Mouse (Mus musculus) CD8-positive naive resting alpha-beta T cell, adult 57 days (primary cell): ENCODE measurements around the gene Elmod2. TPM values are rescaled to one million over a fixed set of nuclear protein-coding genes. Genes with fewer than 3 reads are reported as not detected.

Experiments used
- total RNA-seq: library from RNA; stranded (reverse); gene quantifications from one replicate; pipeline ENCODE4 v1.2.4, GENCODE M21; 2023

The Elmod2 gene
- 11.5 TPM for total RNA-seq

DNA sequence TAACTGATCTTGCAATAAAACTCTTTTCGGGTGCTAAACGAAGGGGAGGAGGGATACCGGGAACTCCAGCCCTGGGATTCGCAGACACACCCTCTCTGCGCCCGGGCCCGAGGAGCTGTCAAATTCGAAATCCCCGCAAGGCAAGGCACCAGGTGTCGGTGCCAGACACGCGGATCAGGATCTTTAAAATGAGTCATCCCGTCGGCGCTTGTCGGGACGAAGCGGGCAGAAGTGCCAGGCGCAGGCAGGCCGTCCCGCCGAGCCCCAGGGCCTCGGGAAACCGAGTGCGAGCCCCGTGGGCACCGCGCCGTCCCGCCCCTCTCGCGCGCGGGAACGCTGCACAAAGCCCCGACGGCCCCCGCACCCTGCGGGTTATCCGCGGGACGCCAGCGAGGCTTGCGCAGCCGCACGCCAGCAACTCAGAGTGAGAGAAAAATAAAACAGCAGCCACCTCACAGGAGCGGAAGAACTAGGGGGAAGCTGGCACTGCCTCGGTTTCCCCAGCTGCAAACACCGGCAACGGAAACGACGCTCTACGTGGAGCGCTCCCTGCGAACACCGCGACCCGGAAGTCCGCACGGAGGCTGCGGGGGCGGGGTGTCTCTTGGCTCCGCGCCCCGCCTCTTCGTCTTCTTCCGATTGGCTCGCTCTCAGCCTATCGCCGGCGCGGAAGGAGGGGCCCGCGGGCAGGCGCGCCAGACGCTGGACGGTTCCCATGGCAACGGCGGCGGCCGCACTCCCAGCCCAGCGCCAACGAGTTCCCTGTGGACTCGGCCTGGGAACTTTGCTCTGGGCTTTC lies at the start of gene Elmod2:
Gene Elmod2 (minus strand): TSS at position 588 of the 799 bp plus-strand sequence.

DNA sequence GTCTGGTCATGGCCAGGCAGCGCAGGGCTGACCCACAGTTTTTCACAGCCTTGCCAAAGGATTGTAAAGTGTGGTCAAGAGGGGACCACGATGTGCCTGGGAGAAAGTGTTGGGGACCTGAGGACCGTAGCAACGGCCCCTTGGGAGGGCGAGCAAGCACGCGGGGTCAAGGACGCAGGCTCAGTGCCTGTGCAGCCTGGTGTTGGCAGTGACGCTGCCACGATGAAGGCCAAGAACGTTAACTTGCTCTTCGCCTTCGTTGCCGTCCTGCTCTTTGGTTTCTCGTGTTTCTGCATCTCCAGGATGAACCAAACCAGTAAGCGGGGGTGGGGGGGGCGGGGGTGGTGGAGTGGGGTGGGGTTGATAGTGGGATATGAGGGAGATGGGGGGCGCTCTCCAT lies 16.0 kb upstream of the Elmod2 start, which contains the start of gene Mgat4d:
Gene Mgat4d (plus strand): TSS at position 209 of the 400 bp plus-strand sequence.

DNA sequence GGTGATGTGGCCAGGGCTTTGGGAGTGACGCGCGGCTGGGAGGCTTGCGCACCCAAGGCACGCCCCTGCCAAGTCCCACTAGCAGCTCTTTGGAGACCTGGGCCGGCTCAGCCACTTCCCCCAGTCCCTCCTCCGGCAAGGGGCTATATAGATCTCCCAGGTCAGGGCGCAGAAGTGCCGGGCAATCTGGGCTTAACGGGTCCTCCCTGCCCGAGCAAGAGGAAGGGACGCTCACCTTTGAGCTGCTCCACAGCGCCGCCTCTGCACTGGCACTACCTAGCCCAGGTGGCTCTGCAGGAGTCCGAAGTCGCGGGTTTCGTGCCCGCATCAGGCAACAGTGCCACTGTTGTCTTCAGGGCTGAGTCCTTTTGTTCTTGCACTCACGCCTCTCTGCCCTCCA lies 42.1 kb downstream of the Elmod2 start, which contains the start of gene Ucp1:
Gene Ucp1 (plus strand): TSS at position 177 of the 400 bp plus-strand sequence.

Other genes with a start within 250 kb of the Elmod2 start
- 2.0 TPM for gene Tbc1d9, start 167.1 kb downstream of the Elmod2 start, total RNA-seq
- gene Gm10645, start 166.3 kb downstream of the Elmod2 start, total RNA-seq = not detected
- not detected for gene Ucp1, start 42.1 kb downstream of the Elmod2 start, total RNA-seq
- not detected for gene Mgat4d, start 16.0 kb upstream of the Elmod2 start, total RNA-seq
- not detected for gene Clgn, start 57.4 kb upstream of the Elmod2 start, total RNA-seq
- 24.3 TPM for gene Scoc, start 125.9 kb upstream of the Elmod2 start, total RNA-seq
- gene Olfr370, start 203.3 kb upstream of the Elmod2 start, total RNA-seq = not detected
- 72.2 TPM for gene Ndufb7, start 234.2 kb upstream of the Elmod2 start, total RNA-seq